Mouse (Mus musculus) central nervous system, embryonic 14 days (tissue): Measurements from ENCODE around the gene Fuk. TPM values are rescaled to one million over a fixed set of nuclear protein-coding genes. Genes with fewer than 3 reads are reported as not detected.

Experiments used
- polyA plus RNA-seq: library from polyadenylated mRNA; depleted of rRNA; stranded (reverse); fragments of >200 nt; gene quantifications from 2 replicates; pipeline ENCODE4 v1.2.3, GENCODE M21; 2012; rRNA removed

The Fuk gene
- polyA plus RNA-seq, result 13.1 and 13.6 TPM in 2 replicates

GRCm38 (mm10) chr8:110901839-110902578, at the start of gene Fuk:
Fuk (minus strand) TSS chr8:110902488.

GRCm38 (mm10) chr8:110919341-110920031, 17.2 kb upstream of the Fuk start, which contains the start of gene St3gal2:
St3gal2 (plus strand) TSS chr8:110919922.

GRCm38 (mm10) chr8:110846405-110847170, 55.7 kb downstream of the Fuk start, which contains the start of the genes Cog4 and Sf3b3:
Cog4 (plus strand) TSS chr8:110846600.
Sf3b3 (minus strand) TSS chr8:110846787.

Other genes starting within 250 kb of the Fuk start
- gene Mtss1l, start 181.0 kb downstream of the Fuk start, polyA plus RNA-seq, result 100 and 111 TPM in 2 replicates
- 3.3 and 4.1 TPM in 2 replicates for gene Il34, start 96.6 kb downstream of the Fuk start, polyA plus RNA-seq
- gene Cog4, start 55.9 kb downstream of the Fuk start, polyA plus RNA-seq, result 42.6 and 45.9 TPM in 2 replicates
- gene Sf3b3, start 55.7 kb downstream of the Fuk start, polyA plus RNA-seq, result 87.9 and 95.3 TPM in 2 replicates
- 26.0 and 27.0 TPM in 2 replicates for gene St3gal2, start 17.4 kb upstream of the Fuk start, polyA plus RNA-seq
- 53.2 and 53.8 TPM in 2 replicates for gene Ddx19a, start 95.3 kb upstream of the Fuk start, polyA plus RNA-seq
- gene Ddx19b, start 129.3 kb upstream of the Fuk start, polyA plus RNA-seq, result 10.9 and 11.2 TPM in 2 replicates
- gene Aars, start 130.7 kb upstream of the Fuk start, polyA plus RNA-seq, result 66.6 and 67.7 TPM in 2 replicates
- not detected in 2 replicates for gene Exosc6, start 153.9 kb upstream of the Fuk start, polyA plus RNA-seq
- 0.57 and 1.6 TPM in 2 replicates for gene Clec18a, start 189.9 kb upstream of the Fuk start, polyA plus RNA-seq
- 10.1 and 11.1 TPM in 2 replicates for gene Pdpr, start 192.1 kb upstream of the Fuk start, polyA plus RNA-seq